Mouse (Mus musculus): Measurements from ENCODE around the gene Chsy1. TPM values are rescaled to one million over a fixed set of nuclear protein-coding genes. Genes with fewer than 3 reads are reported as not detected.

Gene Chsy1
- total RNA-seq, 2 experiments from 2014 or later = 15.6 to 17.4 TPM

DNA sequence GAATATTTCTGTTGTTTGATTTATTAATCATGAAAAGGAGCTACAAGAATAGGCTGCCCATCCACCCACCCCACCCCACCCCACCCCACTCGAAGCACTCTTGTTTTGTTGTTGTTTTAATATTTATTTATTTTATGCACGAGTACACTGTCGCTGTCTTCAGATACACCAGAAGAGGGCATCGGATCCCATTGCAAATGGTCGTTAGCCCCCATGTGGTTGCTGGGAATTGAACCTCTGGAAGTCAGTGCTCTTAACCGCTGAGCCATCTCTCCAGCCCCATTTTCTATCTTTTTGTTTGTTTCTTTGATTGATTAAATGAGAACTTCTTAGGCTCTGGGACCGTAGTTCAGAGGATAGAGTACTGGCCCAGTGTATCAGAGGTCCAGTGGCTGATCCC, 1.4 kb upstream of the Chsy1 start:
- DNase-seq (ENCODE audit: low spot score in 2 of 2) = no peak

DNA sequence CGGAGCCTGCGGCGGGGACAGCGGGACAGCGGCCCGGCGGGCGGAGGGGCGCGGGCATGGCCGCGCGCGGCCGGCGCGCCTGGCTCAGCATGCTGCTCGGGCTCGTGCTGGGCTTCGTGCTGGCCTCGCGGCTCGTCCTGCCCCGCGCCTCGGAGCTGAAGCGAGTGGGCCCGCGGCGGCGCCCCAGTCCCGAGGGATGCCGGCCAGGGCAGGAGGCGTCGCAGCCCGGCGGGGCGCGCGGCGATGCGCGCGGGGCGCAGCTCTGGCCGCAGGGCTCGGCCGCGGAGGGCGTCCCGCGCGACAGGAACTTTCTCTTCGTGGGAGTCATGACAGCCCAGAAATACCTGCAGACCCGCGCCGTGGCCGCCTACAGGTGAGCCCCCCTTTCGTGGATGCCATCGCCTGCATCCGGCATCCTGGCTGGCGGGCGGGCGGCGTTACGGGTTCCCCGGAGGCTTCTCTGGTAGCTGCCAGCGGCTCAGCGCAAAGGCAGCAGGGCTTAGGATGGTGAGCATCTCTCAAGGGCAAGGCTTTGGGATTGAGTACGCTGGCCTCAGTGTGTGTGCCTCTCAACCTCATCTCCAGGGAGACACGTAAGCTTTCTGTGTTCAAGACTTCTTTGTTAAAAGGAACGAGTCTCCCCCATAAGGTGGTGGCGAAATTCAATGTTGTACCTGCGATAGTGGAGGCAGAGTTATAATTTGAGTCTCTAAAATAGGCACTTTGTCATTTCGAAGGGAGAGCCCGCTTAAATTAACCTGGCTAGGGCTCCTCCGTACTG, 730 bp downstream of the Chsy1 start:
- no peak for DNase-seq (ENCODE audit: low spot score in 2 of 2)

DNA sequence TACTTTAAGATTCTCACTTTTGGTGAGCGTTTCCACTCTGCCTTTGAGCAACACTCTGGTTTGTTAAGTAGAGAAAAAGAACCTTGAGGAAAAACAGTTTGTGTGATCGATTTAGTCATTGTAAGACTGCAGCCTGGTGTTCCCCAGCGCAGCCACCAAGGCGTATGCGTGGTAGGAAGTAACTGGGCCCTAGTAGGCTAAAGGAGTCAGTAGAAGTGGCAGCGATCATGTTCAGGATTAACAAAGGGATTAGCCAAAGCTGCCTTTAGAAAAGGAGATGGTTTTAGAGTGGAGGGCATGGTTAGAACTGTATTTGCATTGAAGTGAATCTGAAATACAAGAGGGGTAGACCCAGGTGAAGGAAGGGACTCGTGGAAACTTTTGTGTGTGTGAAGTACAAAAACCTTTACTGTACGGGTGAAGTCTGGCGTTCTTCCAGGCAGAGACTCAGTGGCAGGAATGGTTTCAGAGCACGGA, 1.4 kb downstream of the Chsy1 start:
- DNase-seq (ENCODE audit: low spot score in 2 of 2) = no peak

DNA sequence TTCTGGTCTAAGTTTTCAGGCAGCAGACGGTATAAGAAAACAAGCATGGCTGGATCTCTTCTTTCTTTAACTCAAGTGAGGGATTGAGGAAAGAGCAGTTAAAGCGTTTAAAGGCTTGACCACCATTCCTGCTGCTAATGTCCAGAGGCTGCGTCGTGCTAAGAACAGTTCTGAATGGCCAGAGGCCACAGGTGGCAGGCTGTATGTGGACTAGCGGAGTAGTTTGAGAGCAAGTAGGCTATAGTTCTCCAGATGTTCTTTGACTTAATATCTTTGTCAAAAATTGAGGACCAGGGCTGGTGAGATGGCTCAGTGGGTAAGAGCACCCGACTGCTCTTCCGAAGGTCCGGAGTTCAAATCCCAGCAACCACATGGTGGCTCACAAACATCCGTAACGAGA, 1.9 kb downstream of the Chsy1 start:
- no peak for DNase-seq (ENCODE audit: low spot score in 2 of 2)

DNA sequence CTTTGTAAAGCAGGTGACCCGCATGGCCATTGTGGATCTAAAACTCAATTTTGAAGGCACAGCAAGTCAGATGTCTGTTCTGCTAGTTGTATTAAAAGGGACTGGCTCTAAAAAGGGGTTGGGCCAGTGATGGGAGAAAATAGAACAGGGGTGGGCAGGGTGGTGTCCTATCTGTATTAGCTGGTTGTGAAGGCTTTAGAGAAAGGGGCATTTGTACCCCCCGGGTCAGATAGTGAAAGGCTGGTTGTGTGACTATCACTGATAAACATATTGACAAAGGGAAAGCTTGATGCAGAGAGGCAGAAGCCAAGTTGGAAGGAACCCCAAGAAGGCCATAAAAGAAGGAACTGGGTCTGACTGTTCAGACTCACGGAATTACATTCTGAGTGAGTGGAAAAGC, 4.2 kb downstream of the Chsy1 start:
- no peak for DNase-seq (ENCODE audit: low spot score in 2 of 2)

DNA sequence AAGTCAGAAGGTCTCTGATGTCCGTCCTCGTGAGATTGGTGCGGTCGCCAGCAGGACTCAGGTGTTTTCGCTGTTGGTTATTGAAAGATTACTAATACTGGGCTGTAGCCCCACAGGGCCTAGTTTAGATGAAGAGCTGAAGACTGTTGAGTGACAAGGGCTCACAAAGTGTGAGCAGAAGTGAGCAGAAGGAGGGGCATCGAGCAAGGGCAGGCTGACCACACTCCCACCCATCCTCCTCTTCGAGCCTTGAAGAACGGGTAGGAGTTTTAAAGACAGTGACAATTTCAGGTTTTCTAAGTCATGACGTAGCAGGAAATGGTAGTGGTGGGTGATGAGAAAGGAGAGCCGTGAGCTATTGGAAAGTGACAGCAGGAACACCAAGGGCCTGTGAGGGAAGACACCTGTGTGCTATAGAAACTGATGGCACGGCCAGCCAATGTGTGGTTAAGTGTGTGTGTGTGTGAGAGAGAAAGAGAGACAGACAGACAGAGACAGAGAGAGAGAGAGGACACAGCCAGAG, 6.6 kb downstream of the Chsy1 start:
- DNase-seq (ENCODE audit: low spot score in 2 of 2) = no peak

DNA sequence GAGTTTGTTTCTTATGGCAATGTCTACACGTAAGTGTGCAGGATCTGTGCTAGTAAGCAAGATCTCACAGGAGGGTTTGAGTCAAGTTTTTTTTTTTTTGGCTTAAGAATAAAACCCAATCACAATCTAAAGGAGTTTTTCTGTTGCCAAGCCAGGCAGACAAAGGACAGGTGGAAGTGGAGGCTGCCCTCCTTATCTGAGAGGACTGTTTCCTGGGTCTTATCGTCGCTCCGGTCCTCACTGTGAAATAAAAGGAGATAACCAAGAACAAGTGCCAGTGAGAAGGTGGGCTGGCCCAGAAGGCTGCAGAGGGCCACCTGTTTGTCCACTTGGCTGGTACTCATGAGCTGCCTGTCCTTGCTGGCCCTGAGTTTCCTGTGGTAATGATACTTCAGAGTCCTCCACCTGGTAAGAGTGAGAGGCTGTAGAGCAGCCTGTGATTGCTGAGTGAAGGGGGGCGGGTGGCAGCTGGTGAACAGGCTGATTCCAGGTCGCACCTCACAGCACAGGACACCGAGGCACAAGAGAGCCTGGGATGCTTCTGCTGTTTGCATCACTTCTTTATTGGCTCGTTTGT, 7.7 kb downstream of the Chsy1 start:
- no peak for DNase-seq (ENCODE audit: low spot score in 2 of 2)

DNA sequence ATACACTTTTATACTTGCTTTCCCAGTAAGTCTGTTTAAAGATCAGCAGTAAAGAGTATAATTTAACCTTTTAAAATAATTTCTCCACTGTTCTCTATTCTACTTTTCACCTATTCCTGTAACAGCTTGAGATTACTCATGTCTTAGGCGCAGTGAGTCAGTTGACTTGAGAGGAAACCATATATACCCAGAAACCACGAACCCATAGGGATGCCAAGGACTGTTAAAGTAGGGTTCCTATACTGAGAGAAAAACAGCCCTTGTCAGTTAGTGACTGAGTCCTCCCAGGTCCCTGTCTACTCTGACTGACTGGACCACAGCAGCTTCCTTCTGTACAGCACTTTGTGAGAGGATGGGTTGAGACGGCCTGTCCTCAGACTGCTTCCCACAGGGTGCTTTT, 8.7 kb downstream of the Chsy1 start:
- no peak for DNase-seq (ENCODE audit: low spot score in 2 of 2)

DNA sequence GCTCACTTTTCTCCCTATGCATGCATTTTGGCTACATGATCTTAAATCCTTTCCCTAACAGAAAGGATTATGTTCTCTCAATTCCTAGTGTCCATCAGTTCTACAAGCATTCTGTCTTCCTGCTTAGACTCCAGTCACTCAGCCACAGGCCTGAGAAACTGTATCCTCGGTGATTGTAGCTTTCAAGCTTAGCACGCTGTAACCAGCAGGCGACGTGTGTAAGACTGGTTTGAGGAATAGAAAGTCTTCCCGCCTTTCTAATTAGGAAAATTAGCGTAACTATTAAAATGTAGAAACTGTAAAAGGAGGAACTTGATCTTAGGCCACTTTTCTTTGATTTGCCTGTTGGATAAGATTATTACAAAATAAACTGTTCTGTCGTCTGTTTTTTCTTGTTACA, 9.5 kb downstream of the Chsy1 start:
- DNase-seq (ENCODE audit: low spot score in 2 of 2) = no peak

DNA sequence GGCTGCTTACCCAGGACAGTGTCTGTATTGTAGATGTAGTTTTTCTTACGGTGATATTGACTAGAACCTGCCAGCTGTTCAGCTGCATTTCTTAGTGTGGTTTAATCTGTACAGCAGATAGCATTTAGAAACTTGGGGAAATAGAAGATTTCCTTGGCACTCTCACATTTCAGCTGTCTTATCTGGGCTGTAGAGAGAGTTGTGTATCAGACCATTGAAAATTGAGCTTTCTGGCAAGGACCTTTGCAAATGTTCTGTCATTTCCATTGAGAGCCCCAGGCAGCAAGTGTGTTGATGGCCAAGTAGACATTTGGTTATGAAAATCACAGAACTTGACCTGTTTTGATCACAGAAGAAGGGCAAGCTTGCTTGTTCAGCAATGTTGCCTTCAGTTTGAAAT, 10.8 kb downstream of the Chsy1 start:
- no peak for DNase-seq (ENCODE audit: low spot score in 2 of 2)

DNA sequence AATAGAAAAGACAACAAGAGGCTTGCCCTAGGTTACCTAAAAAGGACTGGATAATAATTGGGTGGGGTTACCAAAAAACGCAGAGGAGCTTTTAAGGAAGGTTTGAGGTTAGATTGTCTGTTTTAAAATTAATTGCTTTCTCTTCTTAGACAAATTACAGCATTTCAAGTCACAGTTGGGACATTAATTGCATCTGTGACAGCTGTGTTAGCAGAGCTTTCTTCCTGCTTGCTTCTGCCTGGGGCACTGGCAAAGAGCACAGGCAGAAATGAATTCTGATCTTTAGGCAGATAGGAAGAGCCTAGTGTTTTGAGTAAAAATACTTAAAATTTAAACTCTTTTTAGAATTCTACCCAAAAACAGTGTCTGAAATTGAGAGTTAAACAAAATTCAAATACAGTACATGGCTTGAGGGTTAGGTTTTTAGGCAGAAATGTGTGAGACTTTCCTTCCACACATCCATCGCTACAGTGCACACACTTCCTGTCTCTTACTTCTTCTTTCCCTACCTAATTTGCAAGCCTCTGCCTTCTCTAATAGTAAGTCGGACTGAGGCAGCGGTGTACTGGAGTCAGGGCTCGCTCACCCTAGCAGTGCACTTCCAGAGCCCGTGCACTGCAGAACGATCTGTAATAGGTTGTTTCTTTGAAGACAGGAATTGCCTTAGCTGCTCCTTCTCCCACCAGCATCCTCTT, 11.5 kb downstream of the Chsy1 start:
- no peak for DNase-seq (ENCODE audit: low spot score in 2 of 2)

DNA sequence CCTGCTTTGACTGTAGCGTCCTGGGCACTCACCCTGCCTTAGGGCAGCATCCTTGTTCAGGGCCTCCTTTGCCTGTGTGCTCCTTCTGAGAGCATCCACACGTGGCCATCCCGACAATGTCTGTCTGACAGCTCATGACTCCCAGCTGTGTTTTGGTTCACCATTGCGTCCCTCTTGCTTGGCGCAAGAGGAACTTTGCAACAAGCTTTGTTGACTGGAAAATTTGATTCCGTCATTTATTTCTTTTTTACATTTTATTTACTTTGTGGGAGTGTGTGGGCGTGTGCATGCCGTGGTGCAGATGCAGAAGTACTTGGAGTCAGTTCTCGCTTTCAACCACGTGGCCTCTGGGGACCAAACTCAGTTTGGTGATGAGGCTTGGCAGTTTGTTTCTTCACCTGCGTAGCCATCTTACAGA, 15.2 kb downstream of the Chsy1 start:
- no peak for DNase-seq (ENCODE audit: low spot score in 2 of 2)

DNA sequence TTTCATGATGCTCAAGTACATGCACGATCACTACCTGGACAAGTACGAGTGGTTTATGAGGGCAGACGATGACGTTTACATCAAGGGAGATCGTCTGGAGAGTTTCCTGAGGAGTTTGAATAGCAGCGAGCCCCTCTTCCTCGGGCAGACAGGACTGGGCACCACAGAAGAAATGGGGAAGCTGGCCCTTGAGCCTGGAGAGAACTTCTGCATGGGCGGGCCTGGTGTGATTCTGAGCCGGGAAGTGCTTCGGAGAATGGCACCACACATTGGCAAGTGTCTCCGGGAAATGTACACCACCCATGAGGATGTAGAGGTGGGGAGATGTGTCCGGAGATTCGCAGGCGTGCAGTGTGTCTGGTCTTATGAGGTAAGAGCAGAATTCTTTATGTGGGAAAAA, 16.1 kb downstream of the Chsy1 start:
- no peak for DNase-seq (ENCODE audit: low spot score in 2 of 2)

DNA sequence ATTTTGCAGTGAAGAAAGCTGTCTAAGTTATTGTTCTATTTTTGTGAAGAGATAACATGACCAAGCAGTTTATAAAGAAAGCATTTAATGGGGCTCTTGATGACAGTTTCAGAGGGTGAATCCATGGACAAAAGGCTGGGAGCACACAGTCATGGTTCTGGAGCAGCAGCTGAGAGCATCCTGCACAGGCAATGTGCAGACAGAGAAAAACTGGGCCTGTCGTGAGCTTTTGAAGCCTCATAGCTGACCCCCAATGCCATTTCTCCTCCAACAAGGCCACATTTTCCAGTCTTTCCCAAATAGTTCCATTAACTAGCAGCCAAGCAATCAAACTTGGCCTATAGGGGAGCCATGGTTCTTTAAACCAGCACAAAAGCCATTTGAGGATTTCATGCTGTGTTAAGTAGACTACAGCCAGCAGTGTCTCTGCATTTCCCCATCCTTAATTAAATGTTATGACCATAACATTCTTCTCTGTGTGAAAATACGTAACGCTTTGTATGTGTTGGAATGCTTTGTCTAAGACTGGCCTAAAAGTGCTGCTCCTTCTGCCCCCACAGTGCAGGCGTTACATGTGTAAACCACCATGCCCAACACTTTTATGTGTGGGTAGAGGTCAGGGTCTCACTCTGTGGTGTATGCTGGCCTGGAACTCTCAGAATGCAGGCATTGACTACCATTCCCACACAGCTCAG, 18.8 kb downstream of the Chsy1 start:
- no peak for DNase-seq (ENCODE audit: low spot score in 2 of 2)

DNA sequence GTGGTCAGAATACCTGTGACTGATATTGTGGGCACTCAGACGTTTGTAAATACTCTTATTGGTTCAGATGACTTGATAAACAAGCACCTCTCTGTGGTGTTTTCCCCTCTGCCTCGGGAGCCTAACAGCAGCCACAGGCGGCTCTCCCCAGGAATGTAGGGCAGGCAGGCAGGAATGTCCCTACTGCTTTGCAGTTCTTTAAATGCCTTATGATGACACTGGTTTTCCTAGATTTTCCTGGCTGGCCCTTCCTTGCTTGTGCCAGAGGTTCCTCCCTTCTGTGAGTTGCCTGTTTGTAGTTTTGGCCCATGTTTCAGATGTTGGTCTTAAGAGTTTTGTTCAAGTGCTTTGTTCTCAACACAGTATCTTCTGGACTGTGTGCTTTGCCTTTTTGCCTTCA, 19.5 kb downstream of the Chsy1 start:
- DNase-seq (ENCODE audit: low spot score in 2 of 2) = no peak

DNA sequence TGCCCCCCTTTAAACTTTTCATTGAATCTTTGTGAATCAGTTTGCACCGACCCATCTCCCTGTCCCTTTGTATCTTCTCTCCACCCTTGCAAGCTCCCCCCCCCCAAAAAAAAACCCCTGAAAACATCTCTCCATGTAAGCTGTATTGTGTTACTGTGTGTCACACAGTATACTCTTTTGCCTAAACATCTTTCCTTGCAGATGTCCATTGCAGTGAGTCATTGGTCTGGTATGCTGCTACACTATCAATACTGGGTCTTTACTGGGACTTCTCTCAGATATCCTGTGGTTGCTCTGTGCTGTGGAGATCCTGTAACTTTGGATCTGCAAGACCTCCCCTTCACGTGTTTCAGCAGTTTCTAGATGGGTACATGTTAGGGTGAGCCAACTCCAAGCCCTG, 21.0 kb downstream of the Chsy1 start:
- no peak for DNase-seq (ENCODE audit: low spot score in 2 of 2)

DNA sequence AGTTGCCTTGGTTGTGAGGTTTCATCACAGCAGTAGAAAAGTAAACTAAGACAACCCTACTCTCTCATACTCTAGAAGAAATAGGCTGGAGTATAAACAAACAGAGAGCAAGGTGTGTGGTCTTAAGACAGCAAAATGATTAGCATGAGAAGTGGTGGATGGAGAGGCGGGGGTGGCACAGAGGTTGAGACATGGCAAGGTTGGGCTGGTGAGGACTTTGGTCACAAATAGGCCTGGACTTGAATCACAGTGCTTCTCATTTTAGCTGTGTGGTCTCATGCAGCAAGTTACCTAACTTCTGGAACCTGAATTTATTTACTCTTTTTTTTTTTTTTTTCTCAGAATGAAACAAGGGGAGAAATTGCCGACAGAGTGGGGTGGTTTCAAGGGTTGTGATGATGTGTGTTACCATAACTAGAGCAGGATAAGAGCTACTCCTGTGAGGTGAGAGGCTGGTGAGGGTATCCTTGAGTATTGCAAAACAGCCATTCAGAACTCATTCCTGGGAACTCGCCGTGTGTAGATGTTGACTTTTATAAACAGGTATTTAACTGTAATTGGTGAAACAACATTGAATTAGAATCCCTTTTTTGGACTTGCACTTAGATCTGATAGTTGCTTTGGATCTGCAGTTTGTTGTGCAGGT, 22.6 kb downstream of the Chsy1 start:
- no peak for DNase-seq (ENCODE audit: low spot score in 2 of 2)

DNA sequence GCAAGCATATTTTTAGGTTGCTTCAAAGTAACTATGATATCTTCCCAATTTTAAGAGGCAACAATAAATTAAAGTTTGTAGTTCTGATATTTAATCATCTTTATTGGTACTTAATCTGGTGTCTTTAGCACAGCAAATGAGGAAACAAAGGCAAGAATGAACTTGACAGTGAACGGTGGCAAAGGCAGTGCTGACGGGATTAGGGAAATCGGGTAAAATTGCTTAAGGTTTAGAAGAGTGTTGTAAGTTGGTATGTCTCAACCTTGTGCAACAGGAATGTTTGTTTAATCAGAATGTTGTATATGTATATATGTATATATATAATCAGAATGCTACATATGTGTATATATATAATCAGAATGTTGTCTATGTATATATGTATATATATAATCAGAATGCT, 24.8 kb downstream of the Chsy1 start:
- no peak for DNase-seq (ENCODE audit: low spot score in 2 of 2)

DNA sequence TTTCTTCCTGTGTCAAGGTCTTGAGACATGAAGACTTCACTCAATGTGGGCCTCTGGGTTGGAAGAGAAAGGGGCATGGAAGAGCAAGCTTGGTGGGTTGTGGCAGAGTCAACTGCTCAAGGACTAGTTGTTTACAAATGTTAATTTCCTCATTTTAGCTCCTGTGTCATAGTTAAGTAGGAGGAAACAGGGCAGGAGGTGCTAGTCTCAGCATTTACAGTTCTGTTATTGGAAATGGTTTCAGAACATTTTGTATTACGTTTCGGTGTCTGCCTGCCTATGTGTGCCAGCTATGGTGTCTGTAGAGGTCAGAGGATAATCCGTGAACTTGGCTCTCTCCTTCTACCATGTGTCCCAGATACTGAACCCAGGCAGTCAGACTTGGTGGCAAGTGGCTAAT, 26.3 kb downstream of the Chsy1 start:
- no peak for DNase-seq (ENCODE audit: low spot score in 2 of 2)

DNA sequence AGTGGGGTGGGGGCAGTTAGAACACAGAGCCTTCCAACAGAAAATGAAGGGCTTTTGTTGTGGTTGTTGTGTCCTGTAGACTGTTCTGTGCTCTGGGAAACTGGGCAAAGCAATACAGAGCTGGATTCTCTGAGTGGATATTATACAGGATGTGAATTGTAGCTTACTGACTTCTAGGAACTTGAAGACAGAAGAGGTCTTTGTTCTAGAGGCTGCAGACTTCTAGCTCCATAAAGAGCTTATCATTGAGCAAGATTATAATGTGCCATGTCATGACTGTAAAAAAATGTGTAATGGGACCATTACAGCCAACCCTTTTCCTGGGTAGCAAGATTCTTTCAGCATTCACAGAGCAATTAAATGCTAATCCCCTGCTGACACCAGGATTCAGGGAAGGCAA, 26.9 kb downstream of the Chsy1 start:
- DNase-seq (ENCODE audit: low spot score in 2 of 2) = no peak

DNA sequence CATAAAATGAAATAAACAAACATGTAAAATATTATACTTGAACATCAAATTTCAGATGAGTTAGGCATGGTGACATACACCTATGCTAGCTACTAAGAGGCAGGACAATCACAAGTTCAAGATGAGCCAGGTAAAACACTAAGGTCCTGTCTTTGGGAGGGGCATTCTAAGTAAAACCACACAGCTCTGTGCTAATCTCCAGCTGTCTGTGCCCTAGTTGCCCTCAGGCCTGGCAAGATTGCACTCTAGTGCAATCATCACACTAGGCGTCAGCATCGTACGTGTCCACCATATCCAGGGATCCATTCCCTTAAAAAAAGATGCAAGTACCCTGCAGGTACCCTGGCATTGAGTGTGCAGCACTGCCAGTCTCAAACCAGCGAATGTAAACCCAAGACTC, 28.0 kb downstream of the Chsy1 start:
- no peak for DNase-seq (ENCODE audit: low spot score in 2 of 2)
